Mouse (Mus musculus) liver, embryonic 14.5 days (tissue): ENCODE results near the gene Banf2.

Experiments
- CTCF ChIP-seq: IDR thresholded peaks from 2 replicates; pipeline ENCODE4 v1.5.1; 2016; ENCODE audit warnings: antibody characterized with exemption, low read depth, control low read depth
- EP300 ChIP-seq: IDR thresholded peaks from 2 replicates; pipeline ENCODE4 v1.6.1; 2016; ENCODE audit warnings: antibody characterized with exemption, low read depth

- TF ChIP-seq CTCF (no peak), EP300 (no peak)
Measured at GRCm38 (mm10) chr2:143992977-143993376, 39.9 kb upstream of the Banf2 start.
